Mouse (Mus musculus): ENCODE measurements at regions not wholly inside any gene's neighbourhood (a gene's known extent, or its start where the extent isn't known, plus 50 kb on each side); places are given as distances from the start of the nearest gene placed in this dataset.
"Not testable (repeated sequence)": the region's sequence is repeated elsewhere in the genome, so short reads cannot be mapped to it uniquely, and the experiment has no call there.

DNA sequence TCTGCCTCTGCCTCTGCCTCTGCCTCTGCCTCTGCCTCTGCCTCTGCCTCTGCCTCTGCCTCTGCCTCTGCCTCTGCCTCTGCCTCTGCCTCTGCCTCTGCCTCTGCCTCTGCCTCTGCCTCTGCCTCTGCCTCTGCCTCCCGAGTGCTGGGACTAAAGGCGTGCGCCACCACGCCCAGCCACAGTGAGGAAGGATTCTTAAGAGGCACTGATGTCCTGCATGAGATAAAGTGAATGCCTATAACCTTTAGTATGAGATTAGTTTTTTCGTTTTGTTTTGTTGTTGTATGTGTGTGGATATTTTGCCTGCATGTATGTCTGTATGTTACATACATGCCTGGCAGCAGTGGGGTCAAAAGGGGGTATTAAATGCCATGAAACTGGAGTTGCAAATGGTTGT is 63.2 kb downstream of the Hlx start:
- not testable (repeated sequence) for H3K27me3 ChIP-seq (replicated peaks); H3K4me1 ChIP-seq; ATAC-seq (ENCODE audit: extremely low read depth, insufficient number of reproducible peaks, low FRiP score, low TSS enrichment); H3K9ac ChIP-seq; H3K36me3 ChIP-seq; H3K27ac ChIP-seq (replicated peaks); H3K4me3 ChIP-seq; H3K4me2 ChIP-seq; H3K9me3 ChIP-seq
- 79% methylated on average over 5 of the region's 5 CpGs for WGBS

DNA sequence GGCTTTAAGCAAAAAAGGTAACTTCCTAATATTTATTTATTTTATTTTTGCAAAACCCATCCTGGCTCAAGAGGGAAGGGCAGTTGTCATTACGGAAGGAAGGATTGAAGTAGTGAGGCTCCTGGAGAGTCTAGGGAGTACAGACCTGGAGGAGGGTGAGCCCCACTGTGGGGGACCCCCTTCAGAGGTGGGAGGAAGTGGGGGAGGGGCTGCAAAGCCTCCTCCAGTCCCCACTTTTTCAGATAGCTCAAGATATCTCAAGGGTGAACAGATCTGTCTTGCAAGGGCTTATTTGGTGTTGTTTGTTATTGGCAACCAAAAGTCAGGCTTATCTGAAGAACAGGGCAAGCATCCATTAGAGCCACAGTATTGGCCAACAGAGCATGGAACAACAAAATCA is 64.0 kb downstream of the Hlx start:
- 66% methylated on average over 1 of the region's 1 CpGs for WGBS

DNA sequence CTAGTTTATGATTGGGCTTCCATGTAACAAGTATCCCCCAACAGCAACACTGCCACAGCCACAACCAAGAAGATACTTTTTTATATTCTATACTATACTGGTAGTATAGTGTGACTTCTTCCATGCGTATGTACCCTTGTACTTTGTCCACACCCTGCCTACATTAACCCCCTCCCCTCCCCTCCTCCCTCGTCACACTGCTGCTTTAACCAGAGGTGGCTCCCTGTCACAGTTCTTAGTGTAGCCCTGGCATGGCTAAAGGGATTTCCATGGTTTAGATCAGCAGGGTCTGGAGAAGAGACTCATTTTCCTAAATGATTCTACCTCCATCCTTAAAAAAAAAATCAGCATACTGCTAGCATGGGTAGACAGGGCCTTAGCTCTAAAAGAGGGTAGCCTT is 64.4 kb downstream of the Hlx start:
- H3K36me3 ChIP-seq = no peaks in the 10 kb centered on the region
- no peak overlapping the region for H3K4me3 ChIP-seq
- no peak overlapping the region for H3K4me2 ChIP-seq
- no peaks in the 10 kb centered on the region for H3K27me3 ChIP-seq (replicated peaks)
- no peak overlapping the region for H3K9ac ChIP-seq
- no peak overlapping the region for H3K27ac ChIP-seq (replicated peaks)
- WGBS = 65% methylated on average over 2 of the region's 2 CpGs
- ATAC-seq (ENCODE audit: extremely low read depth, insufficient number of reproducible peaks, low FRiP score, low TSS enrichment) = no peak
- 0 out of 2 replicates have a peak, but pooled peaks cover 2% of the 10 kb centered on the region for H3K4me1 ChIP-seq
- no peaks in the 10 kb centered on the region for H3K9me3 ChIP-seq

More for the DNA sequence above, 64.0 kb downstream of the Hlx start:
- Histone ChIP-seq H3K4me2 (no peak overlapping the region), H3K4me1 (0 out of 2 replicates have a peak, but pooled peaks cover 2% of the 10 kb centered on the region), H3K27me3 (replicated peaks) (no peaks in the 10 kb centered on the region), H3K4me3 (no peak overlapping the region), H3K27ac (replicated peaks) (no peak overlapping the region), H3K9me3 (no peaks in the 10 kb centered on the region), H3K36me3 (no peaks in the 10 kb centered on the region), H3K9ac (no peak overlapping the region)
- ATAC-seq (ENCODE audit: extremely low read depth, insufficient number of reproducible peaks, low FRiP score, low TSS enrichment) = no peak

GRCm38 (mm10) chr1:184665243-184665642 is 67.2 kb downstream of the Hlx start:
- no peaks in the 10 kb centered on the region for H3K27me3 ChIP-seq (replicated peaks)
- H3K36me3 ChIP-seq = no peaks in the 10 kb centered on the region
- 0 out of 2 replicates have a peak, but pooled peaks cover 2% of the 10 kb centered on the region for H3K4me1 ChIP-seq
- H3K4me3 ChIP-seq = no peak overlapping the region
- H3K9ac ChIP-seq = no peak overlapping the region
- peaks cover 3% of the 10 kb centered on the region; the same call in 1 of the 2 replicates for H3K9me3 ChIP-seq
- no peak overlapping the region for H3K4me2 ChIP-seq
- 78% methylated on average over 12 of the region's 12 CpGs for WGBS
- ATAC-seq (ENCODE audit: extremely low read depth, insufficient number of reproducible peaks, low FRiP score, low TSS enrichment) = no peak
- H3K27ac ChIP-seq (replicated peaks) = no peak overlapping the region

- Histone ChIP-seq H3K9me3 (peaks cover 4% of the 10 kb centered on the region; the same call in 1 of the 2 replicates), H3K27ac (replicated peaks) (no peak overlapping the region), H3K27me3 (replicated peaks) (no peaks in the 10 kb centered on the region), H3K4me2 (peak overlapping the region; percentile 27; the same call in 1 of the 2 replicates), H3K4me1 (0 out of 2 replicates have a peak, but pooled peaks cover 2% of the 10 kb centered on the region), H3K4me3 (no peak overlapping the region), H3K36me3 (no peaks in the 10 kb centered on the region), H3K9ac (no peak overlapping the region)
- WGBS = 42% methylated on average over 5 of the region's 5 CpGs
- no peak for ATAC-seq (ENCODE audit: extremely low read depth, insufficient number of reproducible peaks, low FRiP score, low TSS enrichment)
Measured at GRCm38 (mm10) chr1:184664098-184664375, 68.4 kb downstream of the Hlx start.

DNA sequence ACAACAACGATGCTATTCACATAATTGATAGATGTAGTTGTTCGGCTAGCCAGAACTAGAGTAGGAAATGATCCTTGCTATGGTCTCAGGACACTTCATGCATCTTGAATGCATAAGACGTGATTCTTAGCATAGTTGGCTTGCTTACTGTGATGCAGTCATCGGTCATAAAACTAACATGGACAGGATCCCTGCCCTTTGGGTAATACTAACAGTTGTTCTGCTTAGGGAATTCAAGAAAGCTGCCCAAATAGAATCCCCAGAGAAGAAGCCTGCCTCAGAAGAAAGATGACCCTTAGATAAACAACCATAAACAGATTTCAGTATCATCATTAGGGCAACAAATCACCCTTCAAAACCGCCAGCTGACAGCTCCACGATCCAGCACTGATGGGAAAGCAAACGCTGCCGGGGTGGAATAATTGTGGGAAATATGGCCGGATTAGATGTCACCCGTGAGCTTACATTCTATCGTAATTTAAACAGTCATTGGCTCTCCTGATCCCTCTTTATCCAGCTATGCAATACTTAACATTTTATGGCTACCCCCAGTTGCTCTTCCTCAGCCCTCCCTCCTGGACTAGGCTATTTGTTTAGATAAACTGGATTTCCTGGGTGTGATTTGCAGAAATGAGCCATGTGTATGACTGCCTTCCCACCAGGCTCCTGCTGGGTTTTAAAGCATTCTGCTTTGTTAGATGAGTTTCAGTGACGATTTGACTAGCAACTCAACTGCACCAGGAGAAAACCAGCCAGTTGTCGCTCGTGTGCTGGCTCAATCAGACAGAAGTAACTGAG is 68.9 kb downstream of the Hlx start:
- Histone ChIP-seq H3K27ac (replicated peaks) (no peak overlapping the region), H3K27me3 (replicated peaks) (no peaks in the 10 kb centered on the region), H3K9me3 (peaks cover 4% of the 10 kb centered on the region; the same call in 1 of the 2 replicates), H3K9ac (no peak overlapping the region), H3K36me3 (no peaks in the 10 kb centered on the region), H3K4me3 (no peak overlapping the region), H3K4me1 (0 out of 2 replicates have a peak, but pooled peaks cover 2% of the 10 kb centered on the region), H3K4me2 (peak overlapping the region; percentile 27; the same call in 1 of the 2 replicates)
- ATAC-seq (ENCODE audit: extremely low read depth, insufficient number of reproducible peaks, low FRiP score, low TSS enrichment) = no peak
- 72% methylated on average over 14 of the region's 14 CpGs for WGBS

GRCm38 (mm10) chr1:184650541-184651105 is 81.8 kb downstream of the Hlx start:
- Histone ChIP-seq H3K27ac (replicated peaks) (no peak overlapping the region), H3K36me3 (no peaks in the 10 kb centered on the region), H3K9ac (no peak overlapping the region), H3K4me3 (no peak overlapping the region), H3K9me3 (peaks cover 10% of the 10 kb centered on the region; the same call in 1 of the 2 replicates), H3K27me3 (replicated peaks) (no peaks in the 10 kb centered on the region), H3K4me2 (no peak overlapping the region), H3K4me1 (no peaks in the 10 kb centered on the region)
- 69% methylated on average over 4 of the region's 4 CpGs for WGBS
- ATAC-seq (ENCODE audit: extremely low read depth, insufficient number of reproducible peaks, low FRiP score, low TSS enrichment) = no peak

GRCm38 (mm10) chr1:184647920-184648540 is 84.4 kb downstream of the Hlx start:
- Histone ChIP-seq H3K27me3 (replicated peaks) (no peaks in the 10 kb centered on the region), H3K4me3 (no peak overlapping the region), H3K9me3 (peaks cover 10% of the 10 kb centered on the region; the same call in 1 of the 2 replicates), H3K36me3 (no peaks in the 10 kb centered on the region), H3K27ac (replicated peaks) (no peak overlapping the region), H3K4me2 (no peak overlapping the region), H3K9ac (no peak overlapping the region), H3K4me1 (peaks cover 14% of the 10 kb centered on the region)
- 86% methylated on average over 8 of the region's 8 CpGs for WGBS
- ATAC-seq (ENCODE audit: extremely low read depth, insufficient number of reproducible peaks, low FRiP score, low TSS enrichment) = no peak

DNA sequence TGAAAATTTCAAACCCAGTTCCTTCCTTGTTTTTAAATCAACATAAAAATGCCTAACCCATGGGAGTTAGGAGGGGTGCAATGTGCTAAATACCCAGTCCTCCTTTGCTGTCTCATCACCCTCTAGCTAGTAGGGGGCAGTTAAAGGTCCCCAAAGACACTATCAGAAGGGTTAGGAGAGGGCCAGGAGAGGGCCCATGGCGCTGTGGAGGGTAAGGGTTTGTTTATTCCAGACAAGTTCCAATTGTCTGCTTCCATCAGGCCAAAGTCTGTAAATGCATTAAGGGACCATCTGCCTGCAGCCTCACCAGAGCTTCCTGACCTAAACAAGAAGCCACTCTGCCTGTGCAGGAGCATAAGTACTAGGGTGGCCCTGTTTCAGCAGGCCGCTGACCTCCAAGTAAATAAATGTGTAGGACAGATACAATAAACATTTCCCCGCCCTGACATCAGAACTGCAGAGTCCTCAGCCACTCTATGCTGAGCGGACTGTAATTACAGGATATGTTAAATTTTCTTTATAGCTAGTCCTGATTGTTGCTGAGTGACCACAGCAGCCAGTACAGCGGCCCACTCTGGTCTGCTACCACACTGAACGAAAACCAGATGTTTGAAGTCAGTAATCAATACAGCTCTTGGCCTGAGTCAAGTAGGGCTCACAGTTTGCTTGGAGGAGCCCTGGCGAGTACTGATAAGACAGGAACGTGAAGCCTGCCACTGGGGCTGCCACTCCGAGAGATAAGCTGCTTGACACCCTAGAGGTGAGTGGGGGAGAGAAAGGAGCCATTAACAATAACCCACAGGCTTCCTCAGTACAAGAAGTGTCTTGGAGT is 87.4 kb downstream of the Hlx start:
- no peak overlapping the region for H3K4me2 ChIP-seq
- peak overlapping the region; percentile 64 for H3K27ac ChIP-seq (replicated peaks)

GRCm38 (mm10) chr1:184630695-184631475 is 101.5 kb downstream of the Hlx start:
- Histone ChIP-seq H3K27ac (replicated peaks) (no peak overlapping the region), H3K4me3 (no peak overlapping the region), H3K27me3 (replicated peaks) (no peaks in the 10 kb centered on the region), H3K4me2 (no peak overlapping the region), H3K9ac (no peak overlapping the region), H3K36me3 (no peaks in the 10 kb centered on the region), H3K4me1 (peaks cover 25% of the 10 kb centered on the region), H3K9me3 (no peaks in the 10 kb centered on the region)
- no peak for ATAC-seq (ENCODE audit: extremely low read depth, insufficient number of reproducible peaks, low FRiP score, low TSS enrichment)
- 74% methylated on average over 13 of the region's 13 CpGs for WGBS

More for the DNA sequence above, 87.4 kb downstream of the Hlx start:
- Histone ChIP-seq H3K4me1 (peaks cover 14% of the 10 kb centered on the region), H3K9ac (peak overlapping the region; percentile 54; the same call in 1 of the 2 replicates), H3K4me3 (no peak overlapping the region), H3K9me3 (peaks cover 10% of the 10 kb centered on the region; the same call in 1 of the 2 replicates), H3K27me3 (replicated peaks) (no peaks in the 10 kb centered on the region), H3K36me3 (no peaks in the 10 kb centered on the region)
- ATAC-seq (ENCODE audit: extremely low read depth, insufficient number of reproducible peaks, low FRiP score, low TSS enrichment) = peak; percentile 78
- WGBS = 16% methylated on average over 9 of the region's 9 CpGs
